Mouse (Mus musculus): ENCODE measurements at regions not wholly inside any gene's neighbourhood (a gene's known extent, or its start where the extent isn't known, plus 50 kb on each side); places are given as distances from the start of the nearest gene placed in this dataset.

DNA sequence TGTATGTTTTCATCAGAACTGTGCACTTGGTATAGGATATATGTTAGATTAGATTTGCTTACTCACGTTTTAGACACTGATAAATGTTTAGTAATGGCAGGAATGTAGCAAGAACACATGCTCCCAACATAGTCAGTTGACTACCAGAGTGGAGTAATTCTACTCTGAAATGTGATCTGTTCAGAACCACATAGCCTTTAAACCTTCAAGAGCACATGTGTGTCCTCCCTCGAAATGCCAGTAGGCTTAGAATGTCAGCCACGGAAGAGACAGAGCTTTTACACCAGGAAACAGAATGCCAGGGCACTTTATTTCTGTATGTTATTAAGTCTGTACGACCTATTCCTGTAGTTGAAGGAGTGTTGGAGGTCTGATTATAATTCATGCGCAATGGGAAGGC lies 51.3 kb upstream of the Cd28 start:
- no peak for DNase-seq

DNA sequence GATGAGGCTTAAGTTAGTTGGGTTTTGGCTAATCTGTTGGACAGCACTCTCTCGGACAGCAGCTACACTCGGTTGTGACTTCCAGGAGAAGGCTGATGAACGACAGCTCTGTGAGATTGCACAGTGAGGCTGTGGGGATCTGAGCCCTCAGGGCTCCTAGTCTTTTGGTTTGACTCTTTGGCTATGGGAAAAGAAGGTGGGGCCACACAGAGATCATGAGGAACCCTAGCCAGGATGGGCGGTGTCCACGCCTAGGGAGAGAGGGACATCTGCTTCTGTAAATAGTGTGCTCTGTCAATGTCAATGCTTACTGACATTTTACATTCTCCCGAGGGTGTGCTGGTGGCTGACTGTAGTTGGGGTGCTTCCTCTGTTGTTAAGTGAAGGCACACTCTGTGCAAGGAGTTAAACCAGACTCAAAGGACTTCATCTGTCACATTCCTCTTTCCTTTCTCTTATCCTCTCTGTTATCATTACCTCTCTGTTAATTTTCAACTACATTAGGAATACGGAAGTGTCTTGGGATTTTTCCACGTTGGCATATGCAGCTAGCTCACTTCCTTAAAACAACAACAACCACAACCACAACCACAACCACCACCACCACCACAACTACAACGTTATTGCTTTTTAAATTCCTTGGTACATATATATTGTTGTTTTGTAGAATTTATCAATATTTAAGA lies 54.2 kb upstream of the Cd28 start:
- DNase-seq, result peak; percentile 98

DNA sequence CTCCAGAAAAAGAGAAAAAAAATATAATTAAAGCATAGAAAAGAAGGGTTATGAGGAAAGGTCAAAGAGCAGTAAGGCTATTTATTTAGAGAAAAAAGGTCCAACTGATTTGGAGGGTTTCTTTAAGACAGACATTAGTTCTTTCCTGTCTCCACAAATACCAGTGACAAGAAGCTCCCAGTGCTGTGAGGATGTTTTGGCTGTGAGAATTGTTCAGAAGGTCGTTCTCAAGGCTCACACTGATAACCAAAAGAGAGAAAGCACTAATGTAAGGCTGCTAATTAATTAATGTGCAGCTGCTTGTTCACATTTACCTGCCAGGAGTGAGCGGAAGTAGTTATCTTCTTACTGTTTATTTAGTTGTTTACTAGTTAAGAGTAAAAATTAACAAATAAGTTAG lies 54.7 kb upstream of the Cd28 start:
- DNase-seq, result peak; percentile 66

DNA sequence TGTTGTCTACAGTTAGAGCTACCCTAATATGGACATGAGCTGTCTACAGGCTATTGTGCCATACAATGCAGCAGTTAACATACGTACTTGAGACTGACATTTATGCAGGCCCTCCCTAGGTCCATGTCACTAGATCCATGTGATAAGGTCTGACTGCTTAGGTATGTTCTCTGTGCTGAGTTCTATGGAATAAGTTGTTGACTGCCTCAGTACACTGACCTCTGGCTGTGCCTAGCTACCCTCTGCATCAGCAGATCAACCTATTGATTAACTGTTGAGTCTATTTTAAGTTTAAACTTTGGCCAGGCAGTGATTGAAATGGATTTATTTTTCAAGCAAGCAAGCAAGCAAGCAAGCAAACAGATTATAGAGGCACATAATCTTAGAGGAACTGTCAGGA lies 57.0 kb upstream of the Cd28 start:
- peak; percentile 54 for DNase-seq

DNA sequence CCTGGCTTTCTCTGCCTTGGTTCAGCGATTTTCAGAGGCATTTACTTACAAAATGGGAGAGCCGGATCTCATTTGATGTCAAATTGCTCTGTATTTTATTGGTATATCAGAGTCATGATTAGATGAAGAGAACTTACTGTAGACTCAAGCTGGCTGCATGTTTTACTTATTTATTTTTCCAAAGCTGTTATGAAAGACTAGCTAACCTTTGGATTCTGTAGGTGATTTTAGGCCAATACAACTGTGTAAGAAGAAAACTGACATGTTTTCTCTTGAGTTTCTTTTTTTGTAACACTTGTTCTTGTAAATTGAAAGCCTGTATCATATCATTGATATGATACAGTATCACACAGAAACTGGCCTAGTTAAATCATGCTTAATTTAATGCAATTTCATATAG lies 57.6 kb upstream of the Cd28 start:
- no peak for DNase-seq

DNA sequence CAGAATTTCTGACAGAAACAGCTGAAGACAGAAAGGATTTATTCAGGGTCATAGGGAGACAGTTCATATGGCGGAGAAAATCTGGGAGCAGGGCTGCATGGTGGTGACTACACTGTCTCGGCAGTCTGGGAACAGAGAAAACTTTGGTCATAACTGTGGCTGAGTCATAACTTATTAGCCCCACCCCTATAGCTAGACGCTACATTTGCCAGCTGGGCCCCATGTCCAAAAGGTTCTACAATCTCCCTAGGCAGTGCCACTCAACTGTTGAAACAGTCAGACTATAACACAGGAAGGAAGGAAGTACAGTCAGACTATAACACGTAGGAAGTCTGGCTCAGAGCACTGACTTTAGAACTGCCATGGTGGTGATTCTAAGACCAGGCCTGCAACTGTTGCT lies 58.2 kb upstream of the Cd28 start:
- DNase-seq, result peak; percentile 88

DNA sequence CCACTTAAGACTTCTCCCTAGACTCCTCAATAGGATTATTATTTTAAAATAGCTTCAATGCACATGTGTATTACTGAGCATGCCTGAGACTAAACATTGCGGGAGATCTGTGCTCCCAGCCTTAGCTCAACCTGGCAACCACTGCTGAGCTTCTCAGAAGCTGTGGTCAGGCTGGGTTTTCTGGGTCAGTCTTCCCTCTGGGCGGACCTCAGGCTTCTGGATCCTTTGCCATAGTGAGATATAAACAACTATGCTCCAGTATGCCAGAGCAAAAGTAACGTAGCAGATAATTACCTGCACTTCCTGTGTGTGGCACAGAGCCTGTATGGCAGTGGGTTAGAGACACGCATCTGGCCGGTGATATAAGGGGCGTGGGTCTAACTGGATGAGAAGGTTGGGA lies 59.1 kb upstream of the Cd28 start:
- peak; percentile 92 for DNase-seq

DNA sequence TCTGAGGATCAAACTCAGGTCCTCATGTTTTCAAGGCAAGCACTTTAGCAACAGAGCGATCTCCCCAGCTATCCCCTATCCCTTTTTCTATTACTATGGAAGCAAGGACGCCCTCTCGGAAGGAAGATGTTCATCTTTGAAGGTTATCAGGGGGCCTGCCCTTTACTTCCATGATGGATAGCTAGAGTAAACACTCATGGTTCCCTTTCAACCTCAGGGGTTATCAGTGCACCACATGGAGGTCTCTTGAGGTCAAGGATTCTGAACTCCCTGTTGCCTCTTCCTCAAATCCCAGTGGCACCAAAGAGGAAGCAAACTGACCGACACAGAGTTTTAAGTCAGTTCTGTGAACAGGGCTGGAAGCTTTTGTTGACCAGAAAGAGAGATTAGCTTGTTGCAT lies 59.6 kb upstream of the Cd28 start:
- DNase-seq, result peak; percentile 94

DNA sequence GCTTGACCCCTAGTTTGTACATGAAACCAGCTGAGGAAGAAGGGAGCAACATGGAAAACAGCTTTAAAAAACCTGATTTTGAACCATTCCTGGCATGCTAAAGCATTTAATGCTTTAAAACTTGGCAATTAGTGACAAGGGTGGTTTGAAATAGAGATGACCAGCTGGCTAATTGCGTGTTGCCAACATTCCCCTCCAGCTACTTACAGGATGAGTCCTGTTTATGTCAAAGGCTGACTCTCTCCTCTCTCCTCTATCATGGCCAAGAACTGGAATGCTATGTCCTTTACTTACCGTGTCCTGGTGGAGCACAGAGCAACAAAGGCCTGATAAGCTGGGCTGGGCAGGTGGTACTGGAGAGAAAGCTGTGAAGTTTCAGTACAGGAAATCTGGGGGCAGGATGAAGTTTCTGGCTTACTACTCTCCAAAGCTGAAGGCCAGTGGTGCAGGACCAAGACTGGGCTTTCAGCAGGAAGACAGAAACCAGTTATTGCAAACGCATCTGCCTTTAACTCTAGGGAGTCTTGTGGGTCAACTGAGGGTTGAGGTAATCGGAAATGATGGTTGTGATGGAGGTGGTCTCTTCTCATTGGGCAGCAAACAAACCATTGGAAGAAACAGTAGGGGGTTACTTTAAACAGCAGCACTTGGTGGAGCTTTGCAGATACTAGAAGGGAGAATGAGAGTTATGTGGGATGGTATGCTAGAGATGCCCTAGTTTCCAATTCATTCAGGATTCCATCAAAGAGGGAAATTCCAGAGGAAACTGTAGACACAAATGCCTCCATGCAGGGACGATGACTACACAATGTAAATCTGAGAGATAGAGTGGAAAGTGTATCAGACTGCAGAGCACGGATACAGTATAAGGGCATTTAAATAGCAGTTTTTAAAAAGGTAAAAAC lies 60.7 kb upstream of the Cd28 start:
- peak; percentile 93 for DNase-seq

DNA sequence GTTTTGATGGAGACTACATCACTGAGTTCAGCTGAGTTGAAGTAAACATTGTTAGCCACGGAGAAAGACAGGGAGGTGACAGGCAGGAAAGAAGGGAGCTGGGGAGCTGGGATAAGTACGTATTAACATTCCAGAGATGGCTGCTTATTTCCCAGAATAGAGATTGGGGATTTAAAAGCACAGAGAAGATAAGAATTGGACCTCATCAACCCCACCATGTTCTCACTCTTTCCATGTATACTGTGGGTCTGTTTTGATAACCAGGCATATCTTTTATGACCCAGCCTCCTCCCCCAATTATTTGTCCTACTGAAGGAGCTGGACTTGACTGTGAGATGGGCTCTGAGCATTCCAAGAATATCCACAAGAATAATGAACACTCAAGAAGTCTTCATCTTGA lies 61.4 kb upstream of the Cd28 start:
- DNase-seq, result peak; percentile 88

DNA sequence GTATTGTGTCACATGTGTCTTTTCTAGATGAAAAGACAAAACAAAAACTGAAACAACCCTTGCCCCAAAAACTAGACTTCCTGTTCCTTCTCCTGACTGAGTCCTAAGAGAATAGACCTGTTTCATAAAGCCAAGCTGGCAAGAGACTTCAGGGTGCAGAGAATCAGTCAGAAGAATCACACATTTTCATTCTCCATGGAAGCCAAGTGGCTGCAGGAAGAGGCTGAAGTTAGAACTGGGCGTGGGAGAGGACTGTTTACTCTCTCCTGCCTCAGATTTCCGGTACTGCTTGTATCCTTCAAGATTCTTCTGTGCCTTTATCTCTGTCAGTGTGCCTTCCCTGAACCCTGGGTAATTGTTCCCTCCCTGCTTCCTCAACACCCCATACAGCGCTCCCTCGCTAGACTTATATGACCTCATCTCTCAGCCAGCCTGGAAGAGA lies 64.0 kb upstream of the Cd28 start:
- DNase-seq, result peak; percentile 97

DNA sequence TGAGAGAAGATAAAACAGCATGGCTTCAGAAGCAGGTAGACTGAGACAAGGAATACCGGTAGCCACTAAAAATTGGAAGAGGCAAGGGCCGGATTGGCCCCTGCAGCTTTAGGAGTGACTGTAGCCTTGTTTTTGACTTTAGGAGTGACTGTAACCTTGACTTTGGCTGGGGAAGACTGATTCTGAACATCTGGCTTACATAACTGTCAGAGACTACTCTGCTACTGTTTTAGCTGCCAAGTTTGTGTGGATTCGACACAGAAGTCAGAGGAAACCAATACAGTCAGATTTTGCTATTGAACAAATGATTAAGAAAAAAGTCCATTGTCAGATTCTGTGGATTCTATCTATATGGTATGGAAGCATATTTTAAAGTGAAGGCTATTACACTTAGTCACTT lies 66.4 kb upstream of the Cd28 start:
- DNase-seq, result peak; percentile 95

DNA sequence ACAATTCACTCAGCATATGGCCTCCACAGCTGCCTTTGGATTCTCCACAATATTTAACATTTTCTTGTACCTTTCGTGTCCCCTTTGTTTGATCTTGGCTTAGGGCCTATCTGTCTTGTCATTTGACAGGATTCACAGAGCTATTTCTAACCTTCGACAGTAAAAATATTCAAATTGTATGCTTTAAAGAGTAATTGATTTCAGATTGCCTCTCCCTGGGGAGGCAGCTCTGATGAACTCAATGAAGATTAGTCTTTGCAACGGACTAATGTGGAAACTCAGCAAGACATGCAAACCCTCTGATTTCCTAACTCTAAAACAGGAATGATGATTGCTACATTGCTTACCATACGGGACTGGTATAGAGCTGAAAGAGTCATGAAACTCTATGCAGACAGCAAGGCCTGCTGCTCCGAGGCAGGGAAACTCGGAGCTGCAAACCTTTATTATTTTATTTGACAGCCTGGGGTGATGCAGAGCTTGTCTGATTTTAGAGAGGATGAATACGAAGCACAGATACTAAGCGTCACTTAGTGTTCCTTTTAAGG lies 67.2 kb upstream of the Cd28 start:
- no peak for DNase-seq

DNA sequence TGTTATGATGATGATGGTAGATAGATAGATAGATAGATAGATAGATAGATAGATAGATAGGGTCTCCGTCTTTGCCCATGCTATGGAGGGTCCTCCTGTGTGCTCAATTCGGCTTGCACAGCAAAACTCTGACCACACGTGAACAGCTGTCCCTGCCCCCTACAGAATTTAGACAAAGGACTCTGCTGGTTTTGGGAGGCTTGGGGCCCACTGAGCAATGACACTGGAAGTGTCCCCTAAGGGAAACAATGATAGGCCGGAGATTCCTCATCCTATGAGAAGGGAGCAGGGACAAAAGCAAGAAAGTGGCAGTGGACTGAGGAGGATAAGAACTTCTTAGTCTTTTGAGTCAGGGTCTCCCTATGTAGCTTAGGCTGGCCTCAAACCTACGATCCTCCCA lies 69.8 kb upstream of the Cd28 start:
- DNase-seq, result peak; percentile 64

DNA sequence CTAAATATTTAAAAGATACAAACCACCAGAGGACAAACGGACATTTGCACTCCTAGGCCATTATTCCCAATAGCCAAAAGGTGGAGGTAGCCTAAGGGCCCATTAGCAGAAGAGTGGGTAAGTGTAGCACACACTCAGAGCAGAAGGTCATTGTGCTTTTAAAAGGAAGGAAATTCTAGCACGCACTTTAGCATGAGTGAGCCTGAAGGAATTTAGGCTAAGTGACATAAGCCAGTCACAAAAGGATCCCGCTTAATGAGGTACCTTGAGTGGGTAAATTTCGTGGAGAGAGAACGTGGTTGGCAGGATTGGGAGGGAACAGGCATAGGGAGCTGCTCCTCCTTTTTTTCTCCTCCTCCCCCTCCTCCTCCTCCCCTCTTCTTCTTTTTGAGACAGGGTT lies 70.4 kb upstream of the Cd28 start:
- DNase-seq, result no peak

DNA sequence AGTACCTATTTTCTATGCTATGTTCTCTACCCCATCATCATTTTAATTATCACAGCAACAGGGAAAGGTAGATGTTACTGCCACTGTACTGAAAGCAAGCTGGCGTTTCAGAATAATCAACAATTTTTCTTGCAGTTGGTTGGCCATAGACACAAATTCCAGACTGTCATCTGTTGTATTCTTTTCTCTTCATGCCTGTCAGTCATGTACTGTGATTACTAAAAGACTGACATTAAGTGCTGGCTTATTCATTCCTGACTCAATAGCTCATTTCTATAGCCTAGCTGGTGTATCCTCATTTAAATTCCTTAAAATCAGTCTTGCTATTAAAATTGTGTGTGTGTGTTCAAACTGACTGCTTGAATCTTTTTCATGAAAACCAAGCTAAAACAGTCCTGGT lies 71.4 kb upstream of the Cd28 start:
- DNase-seq, result no peak

DNA sequence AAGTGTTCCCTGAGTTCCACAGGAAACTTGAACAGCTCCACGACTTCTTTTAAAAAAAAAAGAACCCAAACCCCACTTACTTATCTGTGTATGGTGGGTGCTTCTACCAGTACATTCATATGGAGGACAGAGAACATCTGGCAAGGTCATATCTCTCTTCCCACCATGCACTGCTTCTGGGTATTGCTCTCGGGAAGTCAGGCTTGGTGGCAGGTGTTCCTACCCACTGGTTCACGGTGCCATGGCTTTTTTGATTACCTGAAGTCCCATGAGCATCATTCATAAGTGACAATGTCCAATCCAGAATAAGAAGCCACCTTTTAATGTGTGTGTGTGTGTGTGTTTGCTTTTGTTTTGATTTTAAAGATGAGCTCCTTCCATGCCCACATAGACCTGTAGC lies 73.8 kb upstream of the Cd28 start:
- peak; percentile 91 for DNase-seq

DNA sequence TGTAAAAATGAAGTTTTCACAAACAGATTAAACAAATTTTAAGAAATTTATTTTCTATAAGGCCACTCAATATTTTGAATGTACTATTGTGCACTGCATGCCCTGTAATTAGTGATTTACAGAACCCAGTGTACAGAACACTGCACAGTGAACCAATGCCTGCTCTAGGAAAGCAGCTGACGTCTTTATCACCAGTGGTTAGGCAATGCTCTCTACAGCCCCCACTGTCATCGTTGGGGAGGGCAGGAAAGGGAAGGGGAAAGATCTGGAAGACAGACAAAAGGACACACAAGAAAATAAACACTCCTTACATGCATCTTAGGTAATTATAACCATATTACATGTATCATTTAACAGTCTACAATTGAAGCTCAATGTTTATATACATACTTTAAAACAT lies 74.4 kb upstream of the Cd28 start:
- peak; percentile 97 for DNase-seq

DNA sequence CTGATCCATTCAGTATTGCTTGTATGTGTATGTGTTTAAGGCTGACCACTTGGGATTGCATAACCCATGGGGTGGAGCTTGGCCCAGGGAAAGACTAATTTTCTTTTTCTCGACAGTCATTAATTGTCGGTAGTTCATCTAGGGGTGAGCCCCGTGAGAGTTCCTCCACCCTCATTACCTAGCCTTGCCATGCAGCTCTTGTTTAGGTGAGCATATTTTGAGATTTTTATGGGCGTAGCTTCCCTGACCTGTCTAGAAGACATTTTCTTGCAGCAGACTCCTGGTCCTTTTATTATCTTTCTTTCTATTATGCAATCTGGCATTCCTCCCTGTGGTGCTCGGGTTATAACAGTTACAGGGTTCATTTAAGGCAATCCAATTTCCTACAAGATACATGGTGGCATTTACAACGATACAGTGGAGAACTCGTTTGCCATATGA lies 74.4 kb upstream of the Raph1 start:
- peak; percentile 94 for DNase-seq

DNA sequence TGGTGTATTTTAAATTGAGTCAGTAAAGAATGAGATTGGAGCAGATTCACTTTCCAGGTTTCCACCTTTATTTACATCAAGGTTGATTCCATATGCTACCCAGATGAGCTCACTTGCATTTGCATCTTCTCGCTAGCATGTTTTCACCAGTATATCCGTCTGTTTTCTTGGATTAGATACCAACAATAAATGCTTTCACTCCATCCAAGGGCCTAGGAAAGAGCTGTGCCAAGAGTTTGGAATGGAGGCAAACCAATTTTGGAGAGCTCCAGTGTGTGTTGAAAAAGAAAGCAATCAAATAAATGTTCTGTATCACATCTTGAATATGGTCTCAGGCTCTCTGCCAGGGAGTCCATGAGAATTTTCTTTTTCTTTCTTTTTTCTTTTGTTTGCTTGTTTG lies 72.6 kb upstream of the Raph1 start:
- peak; percentile 90 for DNase-seq

DNA sequence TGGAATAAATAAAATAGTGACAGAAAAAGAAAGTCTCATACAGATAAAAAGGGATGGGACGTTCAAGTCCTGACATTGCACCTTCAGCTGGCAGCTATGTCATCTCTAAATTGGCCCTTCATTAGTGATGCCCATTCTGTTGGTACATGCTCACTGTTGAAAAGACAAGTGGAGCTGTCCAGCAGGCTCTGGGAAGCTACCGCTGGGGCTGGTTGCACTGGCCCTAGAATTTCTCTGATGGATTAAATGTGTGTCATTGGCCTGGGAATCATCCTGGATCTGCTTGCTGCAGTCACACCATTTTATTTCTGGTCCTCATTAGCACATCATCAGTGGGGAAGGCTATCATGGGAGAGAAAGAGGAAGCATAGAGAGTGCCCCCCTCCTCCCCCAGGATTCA lies 72.2 kb upstream of the Raph1 start:
- peak; percentile 51 for DNase-seq

DNA sequence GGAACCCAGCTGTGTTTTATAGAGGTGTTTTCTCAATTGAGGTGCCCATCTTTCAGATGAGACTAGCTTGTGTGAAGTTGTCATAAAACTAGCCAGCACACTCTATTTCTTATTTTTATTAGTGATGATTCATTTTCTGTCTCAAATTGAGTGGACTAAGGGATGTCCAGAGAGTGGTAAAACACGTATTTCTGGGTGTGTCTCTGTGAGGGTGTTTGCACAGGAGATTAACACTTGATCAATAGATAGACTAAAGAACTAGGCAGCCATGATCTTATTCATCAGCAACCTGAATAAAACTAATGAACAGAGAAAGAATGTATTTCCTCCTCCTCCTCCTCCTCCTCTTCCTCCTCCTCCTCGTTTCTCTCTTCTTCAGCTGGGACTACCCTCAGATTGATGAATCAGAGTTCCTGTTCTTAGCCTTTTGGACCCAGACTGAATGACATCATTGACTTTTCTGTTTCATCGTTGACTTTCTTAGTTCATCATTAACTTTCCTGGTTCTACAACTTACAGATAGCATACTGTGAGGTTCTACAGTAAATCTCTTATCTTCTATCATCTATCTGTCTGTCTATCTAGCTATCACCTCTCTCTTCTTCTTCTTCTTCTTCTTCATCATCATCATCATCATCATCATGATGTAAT lies 70.0 kb upstream of the Raph1 start:
- DNase-seq, result no peak

DNA sequence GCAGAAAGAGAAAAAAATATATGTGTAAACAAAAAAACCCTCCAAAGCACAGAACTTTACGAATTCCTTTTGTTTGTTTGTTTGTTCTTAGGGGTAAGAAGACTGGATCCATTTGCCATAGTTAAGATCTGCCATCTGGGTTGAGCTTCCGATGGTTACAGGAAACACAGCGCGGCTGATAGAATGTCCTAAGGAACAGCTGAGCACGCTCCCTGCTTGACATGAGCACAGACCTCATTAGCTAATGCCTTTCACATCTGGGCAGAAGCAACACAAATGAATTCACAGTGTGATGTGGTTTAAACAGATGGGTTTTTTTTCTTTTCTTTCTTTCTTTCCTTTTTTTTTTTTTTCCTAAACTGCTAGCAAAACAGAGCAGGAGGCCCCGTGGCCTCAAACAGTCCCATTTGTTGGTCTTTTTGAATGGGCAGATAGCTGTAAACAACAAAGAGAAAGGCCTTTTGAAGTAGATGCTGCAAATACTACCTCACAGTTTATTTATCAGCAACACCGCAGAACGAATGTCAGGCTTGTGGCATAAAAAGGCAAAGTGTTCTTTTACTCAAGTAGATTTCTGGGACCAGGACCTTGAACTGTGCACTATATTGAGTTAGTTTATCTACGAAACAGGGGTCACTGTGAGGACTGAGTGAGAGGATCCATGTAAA lies 61.0 kb upstream of the Raph1 start:
- peak; percentile 96 for DNase-seq

All from heart, adult 11 months (tissue).